Mouse (Mus musculus) CH12.LX (cell line): Measurements from ENCODE around the gene Zfp276. TPM values are rescaled to one million over a fixed set of nuclear protein-coding genes. Genes with fewer than 3 reads are reported as not detected.

Experiments
- DNase-seq: peaks from one replicate; pipeline ENCODE4 v3.0.0-alpha.2; 2013; ENCODE audit errors: extremely low read depth
- H3K27ac ChIP-seq: 2 replicates; pipeline ENCODE4 v1.5.1; 2012; ENCODE audit warnings: low read depth, mild to moderate bottlenecking, control low read depth, moderate library complexity; ENCODE audit not compliant: insufficient read depth
- H3K27me3 ChIP-seq: replicated peaks from 2 replicates; pipeline ENCODE3; 2012; ENCODE audit warnings: inconsistent platforms
- H3K36me3 ChIP-seq, 2 experiments: replicated peaks in 1 of 2; 2 replicates each; pipeline versions ENCODE3 to v1.6.1; 2012; ENCODE audit warnings: inconsistent platforms in 1 of 2, low read length in 1 of 2, mild to moderate bottlenecking in 1 of 2, mixed read lengths in 1 of 2, moderate library complexity in 1 of 2; ENCODE audit not compliant: control insufficient read depth in 1 of 2, insufficient read depth in 1 of 2
- H3K4me1 ChIP-seq, 2 experiments: 2 replicates each; pipeline ENCODE4 v1.6.1; 2012; ENCODE audit warnings: inconsistent platforms in 1 of 2, moderate library complexity in 1 of 2; ENCODE audit not compliant: insufficient read depth in 2 of 2, control insufficient read depth in 1 of 2
- H3K4me2 ChIP-seq: 2 replicates; pipeline ENCODE4 v1.6.1; 2012; ENCODE audit warnings: low read depth, mild to moderate bottlenecking, control low read depth; ENCODE audit not compliant: poor library complexity, insufficient read depth, severe bottlenecking
- H3K4me3 ChIP-seq, 3 experiments: fragments of 150-350 bp in 1 of 3; sonication (generic) in 1 of 3; replicated peaks in 1 of 3; 2 replicates each; pipeline versions ENCODE3 to v1.5.1; 2011 to 2012; ENCODE audit warnings: low read depth in 2 of 3, low read length in 2 of 3, mild to moderate bottlenecking in 2 of 3, moderate library complexity in 2 of 3, control low read depth in 1 of 3, improper control_type of control experiment in 1 of 3, inconsistent platforms in 1 of 3, mixed read lengths in 1 of 3; ENCODE audit not compliant: poor library complexity in 1 of 3
- H3K79me2 ChIP-seq: replicated peaks from 2 replicates; pipeline ENCODE4 v1.6.1; 2012; ENCODE audit warnings: mild to moderate bottlenecking, moderate library complexity; ENCODE audit not compliant: control insufficient read depth, poor library complexity, insufficient read depth, severe bottlenecking; ENCODE audit errors: extremely low read depth
- H3K9ac ChIP-seq: 2 replicates; pipeline ENCODE4 v1.6.1; 2012; ENCODE audit warnings: low read depth, mild to moderate bottlenecking, control low read depth, moderate library complexity; ENCODE audit not compliant: insufficient read depth
- H3K9me3 ChIP-seq: replicated peaks from 2 replicates; pipeline ENCODE3; 2012; ENCODE audit warnings: low read length, inconsistent platforms, mixed read lengths
- BHLHE40 ChIP-seq: IDR thresholded peaks from 2 replicates; pipeline ENCODE4 v1.6.1; 2011; ENCODE audit warnings: mild to moderate bottlenecking, low read depth, low read length, improper control_type of control experiment
- CHD1 ChIP-seq: IDR thresholded peaks from 2 replicates; pipeline ENCODE4 v1.6.1; 2012; ENCODE audit warnings: low read depth, low read length, improper control_type of control experiment, inconsistent platforms
- CHD2 ChIP-seq: IDR thresholded peaks from 2 replicates; pipeline ENCODE4 v1.6.1; 2011; ENCODE audit warnings: low read length, improper control_type of control experiment
- E2F4 ChIP-seq: IDR thresholded peaks from 2 replicates; pipeline ENCODE4 v1.6.1; 2011; ENCODE audit warnings: low read depth, low read length, improper control_type of control experiment; ENCODE audit not compliant: insufficient replicate concordance
- EP300 ChIP-seq: IDR thresholded peaks from 2 replicates; pipeline ENCODE4 v1.6.1; 2011; ENCODE audit warnings: low read length, improper control_type of control experiment
- IRF4 ChIP-seq: IDR thresholded peaks from 2 replicates; pipeline ENCODE4 v1.6.1; 2014; ENCODE audit warnings: low read depth, mild to moderate bottlenecking, inconsistent platforms, low read length, improper control_type of control experiment
- JUN ChIP-seq: IDR thresholded peaks from 2 replicates; pipeline ENCODE4 v1.6.1; 2011; ENCODE audit warnings: low read depth, mild to moderate bottlenecking, low read length, improper control_type of control experiment, moderate library complexity; ENCODE audit not compliant: insufficient read depth
- JUND ChIP-seq: conservative IDR thresholded peaks from 2 replicates; pipeline ENCODE4 v1.6.1; 2011; ENCODE audit warnings: low read depth, low read length, improper control_type of control experiment
- KAT2A ChIP-seq: IDR thresholded peaks from 2 replicates; pipeline ENCODE4 v1.6.1; 2012; ENCODE audit warnings: low read length, improper control_type of control experiment, inconsistent platforms; ENCODE audit not compliant: insufficient replicate concordance
- MAFK ChIP-seq: IDR thresholded peaks from 2 replicates; pipeline ENCODE4 v1.6.1; 2011; ENCODE audit warnings: low read length, improper control_type of control experiment; ENCODE audit not compliant: insufficient replicate concordance
- MAX ChIP-seq: IDR thresholded peaks from 2 replicates; pipeline ENCODE4 v1.6.1; 2011; ENCODE audit warnings: low read length, improper control_type of control experiment
- MEF2A ChIP-seq: IDR thresholded peaks from 2 replicates; pipeline ENCODE4 v1.6.1; 2014; ENCODE audit warnings: low read depth, mild to moderate bottlenecking, inconsistent platforms, low read length, improper control_type of control experiment, borderline replicate concordance
- MXI1 ChIP-seq: IDR thresholded peaks from 2 replicates; pipeline ENCODE4 v1.6.1; 2011; ENCODE audit warnings: mild to moderate bottlenecking, low read depth, low read length, improper control_type of control experiment
- NELFE ChIP-seq: IDR thresholded peaks from 2 replicates; pipeline ENCODE4 v1.6.1; 2011; ENCODE audit warnings: low read depth, low read length, improper control_type of control experiment
- NRF1 ChIP-seq: IDR thresholded peaks from 2 replicates; pipeline ENCODE4 v1.6.1; 2014; ENCODE audit warnings: low read depth, mild to moderate bottlenecking, inconsistent platforms, low read length, improper control_type of control experiment, moderate library complexity
- POLR2A ChIP-seq: IDR thresholded peaks from 2 replicates; pipeline ENCODE4 v1.6.1; 2011; ENCODE audit warnings: low read depth, mild to moderate bottlenecking, improper control_type of control experiment, low read length
- SIN3A ChIP-seq: IDR thresholded peaks from 2 replicates; pipeline ENCODE4 v1.6.1; 2012; ENCODE audit warnings: low read length, improper control_type of control experiment, inconsistent platforms
- TBP ChIP-seq: conservative IDR thresholded peaks from 2 replicates; pipeline ENCODE4 v1.6.1; 2011; ENCODE audit warnings: low read depth, low read length, improper control_type of control experiment
- TCF12 ChIP-seq: IDR thresholded peaks from 2 replicates; pipeline ENCODE4 v1.6.1; 2014; ENCODE audit warnings: low read depth, mild to moderate bottlenecking, inconsistent platforms, low read length, improper control_type of control experiment
- USF1 ChIP-seq: IDR thresholded peaks from 2 replicates; pipeline ENCODE4 v1.6.1; 2014; ENCODE audit warnings: low read depth, mild to moderate bottlenecking, inconsistent platforms, low read length, improper control_type of control experiment
- USF2 ChIP-seq: conservative IDR thresholded peaks from 2 replicates; pipeline ENCODE4 v1.6.1; 2011; ENCODE audit warnings: low read depth, low read length, improper control_type of control experiment
- ZKSCAN1 ChIP-seq: IDR thresholded peaks from 2 replicates; pipeline ENCODE4 v1.6.1; 2012; ENCODE audit warnings: low read depth, inconsistent platforms, low read length, improper control_type of control experiment, borderline replicate concordance
- ZMIZ1 ChIP-seq: IDR thresholded peaks from 2 replicates; pipeline ENCODE4 v1.6.1; 2012; ENCODE audit warnings: low read depth, mild to moderate bottlenecking, inconsistent platforms, low read length, improper control_type of control experiment
- dilution Hi-C: fragments of 300-500 bp; cut with MboI; formaldehyde crosslinking; loops from 2 replicates; pipeline ENCODE4 v1.14.3; 2020; ENCODE audit warnings: low sequenced_read_pairs; ENCODE audit not compliant: extremely low pct_unique_long_range_greater_than_20kb, extremely low pct_ligation_motif_present
- in situ Hi-C: fragments of 300-500 bp; cut with MboI; formaldehyde crosslinking; loops from 3 replicates; pipeline ENCODE4 v1.14.3; 2019; ENCODE audit warnings: low sequenced_read_pairs, low pct_ligation_motif_present, low pct_unique_long_range_greater_than_20kb, mixed read lengths
- polyA plus RNA-seq: library from polyadenylated mRNA; unstranded; fragments of >175 nt; gene quantifications from 2 replicates; pipeline ENCODE4 v1.2.1, GENCODE M21; 2012; ENCODE audit warnings: low read depth; ENCODE audit not compliant: insufficient read length
- total RNA-seq, 2 experiments: library from RNA; depleted of rRNA; stranded (reverse); fragments of 300-350 nt in 1 of 2; fragments of >200 nt in 1 of 2; gene quantifications; 2 replicates each; pipeline ENCODE4 v1.2.3; 2012 to 2014

Zfp276 gene
- total and polyA plus RNA-seq, 3 experiments: 5.5 to 10.2 (median 8.7) TPM

DNA sequence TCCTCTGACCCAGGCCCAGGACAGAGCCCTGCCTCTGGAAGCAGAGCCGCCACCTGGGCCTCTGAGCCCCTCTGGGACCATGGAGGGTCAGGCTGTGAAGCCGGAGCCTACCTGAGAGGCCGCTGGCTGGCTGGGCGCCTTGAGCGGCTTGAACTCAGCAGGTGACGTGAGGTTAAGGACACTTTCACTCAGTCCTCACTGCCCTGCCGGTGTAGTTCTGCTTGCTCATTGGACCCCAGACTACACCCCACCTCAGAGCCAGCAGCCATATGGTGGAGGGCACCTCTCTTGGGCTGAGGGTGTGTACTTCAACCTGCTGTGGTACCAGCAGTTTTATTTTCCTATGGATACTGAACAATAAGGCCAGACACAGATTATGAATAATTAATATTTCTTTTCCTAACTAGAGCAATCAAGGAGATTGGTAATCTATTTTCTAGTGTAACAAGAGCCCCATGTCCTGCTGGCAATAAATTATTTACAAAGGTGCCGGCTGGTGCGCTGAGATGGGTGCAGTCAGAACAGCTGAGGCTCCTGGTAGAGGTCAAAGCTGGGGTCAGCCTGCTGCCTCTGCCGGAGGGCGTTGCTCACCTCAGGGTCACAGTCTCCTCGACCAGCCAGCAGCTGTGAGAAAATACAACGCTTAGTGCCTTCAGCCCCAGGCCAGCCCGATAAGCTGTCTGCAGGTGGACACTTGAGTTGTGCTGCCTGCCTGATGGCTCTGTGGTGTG, 14.1 kb downstream of the Zfp276 start:
- Histone ChIP-seq H3K79me2 (no peaks in the 10 kb centered on the region), H3K4me3 (no peak overlapping the region), H3K4me2 (no peak overlapping the region), H3K4me1 (no peaks in the 10 kb centered on the region), H3K36me3 (peaks cover 82 to 98% of the 10 kb centered on the region in 2 experiments), H3K27ac (no peak overlapping the region), H3K9ac (no peak overlapping the region), H3K27me3 (no peaks in the 10 kb centered on the region), H3K9me3 (no peaks in the 10 kb centered on the region)
- no peak for DNase-seq
- in situ Hi-C loops: no loop called here
- no peak for TF ChIP-seq USF2
- no peak for TF ChIP-seq NRF1
- TF ChIP-seq USF1: no peak
- no peak for TF ChIP-seq E2F4
- TF ChIP-seq CHD2: no peak
- TF ChIP-seq BHLHE40: no peak
- no peak for TF ChIP-seq MXI1
- no peak for TF ChIP-seq ZKSCAN1
- no peak for TF ChIP-seq EP300
- dilution Hi-C loops: no loop called here

DNA sequence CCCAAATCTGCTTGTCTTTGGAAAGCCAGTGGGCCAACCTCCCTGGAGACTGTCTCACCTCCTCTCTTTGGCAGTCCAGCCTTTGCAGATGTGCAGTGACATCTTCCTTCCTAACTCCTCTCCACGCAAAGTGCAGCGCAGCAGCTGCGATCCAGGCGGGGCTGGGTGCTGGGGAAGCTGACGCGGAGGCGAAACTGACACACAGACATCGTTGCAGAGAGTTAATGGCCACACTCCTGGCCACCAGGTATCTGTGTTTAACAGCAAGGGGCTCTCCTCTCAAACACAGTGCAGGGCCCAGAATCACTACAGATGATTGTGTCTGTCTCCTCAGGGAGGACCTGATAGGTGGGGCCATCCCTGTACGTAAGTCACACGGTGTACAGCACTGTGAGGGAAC, 17.2 kb downstream of the Zfp276 start:
- H3K79me2 ChIP-seq: no peaks in the 10 kb centered on the region
- H3K4me3 ChIP-seq: no peak overlapping the region
- dilution Hi-C loops: no loop called here
- no peaks in the 10 kb centered on the region for H3K27me3 ChIP-seq
- H3K4me2 ChIP-seq: no peak overlapping the region
- H3K4me1 ChIP-seq: no peaks in the 10 kb centered on the region
- H3K9me3 ChIP-seq: no peaks in the 10 kb centered on the region
- DNase-seq: no peak
- in situ Hi-C loops: no loop called here
- H3K27ac ChIP-seq: no peak overlapping the region
- H3K9ac ChIP-seq: no peak overlapping the region
- TF ChIP-seq SIN3A (no peak), MEF2A (no peak), USF2 (no peak), JUN (no peak), NELFE (no peak), USF1 (no peak), POLR2A (no peak), JUND (no peak), ZKSCAN1 (no peak), TBP (no peak), ZMIZ1 (no peak), MAX (no peak), KAT2A (no peak), CHD1 (no peak), IRF4 (no peak), EP300 (no peak), BHLHE40 (no peak), TCF12 (no peak), MAFK (no peak)
- TF ChIP-seq, all 38 proteins: peak for 0
- H3K36me3 ChIP-seq: peaks cover 85 to 98% of the 10 kb centered on the region in 2 experiments
